12 mouse cellular contexts compared by ENCODE assay signal in genomic region chr14:118322003-118322821, GRCm38 (mm10). TPM values are rescaled to one million over a fixed set of nuclear protein-coding genes. Genes with fewer than 3 reads are reported as not detected.
DNase-seq lines count a peak whose midpoint lies in the region; ATAC-seq lines count a peak whose summit lies in the region.
"Had no signal": no experiment of that assay in that cellular context is flagged by ENCODE, and none has a peak within 500 bp of the region (broad histone marks: within the 10 kb centered on the region; RNA-seq: fewer than 3 reads in every experiment).

No protein-coding gene starts in this region.

- H3K36me3 ChIP-seq in heart, embryonic 10.5 days = no peaks in the 10 kb centered on the region
- no peaks in the 10 kb centered on the region for H3K36me3 ChIP-seq in hindbrain, embryonic 16.5 days (ENCODE audit: control insufficient read depth, insufficient read depth, low read length)
- no peaks in the 10 kb centered on the region for H3K36me3 ChIP-seq in midbrain, embryonic 14.5 days (ENCODE audit: control insufficient read depth, insufficient read depth, low read length)

- peak; percentile 29; the same call in 1 of the 2 replicates for ATAC-seq in hindbrain, embryonic 16.5 days
- peak; percentile 70; the same call in 1 of the 2 replicates for ATAC-seq in midbrain, embryonic 14.5 days (ENCODE audit: low FRiP score, low TSS enrichment)
- ATAC-seq: Patski had no signal

- peak overlapping the region; percentile 60 for H3K4me2 ChIP-seq in hindbrain, embryonic 16.5 days (ENCODE audit: low read length)
- H3K4me2 ChIP-seq in midbrain, embryonic 14.5 days (ENCODE audit: low read length) = peak overlapping the region; percentile 62

- no peak for DNase-seq in heart, embryonic 10.5 days (ENCODE audit: low spot score)
- no peak for DNase-seq in heart, adult 9 months (ENCODE audit: low spot score in 2 of 2)
- DNase-seq in embryo, embryonic 9.5 days (ENCODE audit: extremely low spot score) = peak; percentile 57
- DNase-seq in midbrain, embryonic 14.5 days = peak; percentile 64
- DNase-seq in frontal cortex, postnatal 36 days (ENCODE audit: low spot score in 2 of 2) = no peak
- no peak for DNase-seq in testis, postnatal 10 days (ENCODE audit: low spot score)
- no peak for DNase-seq in urinary bladder, adult 2 months (ENCODE audit: low spot score)
- DNase-seq: gastrocnemius, postnatal 25 days; right cerebral cortex, adult 18-20 months had no signal

- no peaks in the 10 kb centered on the region for H3K9me3 ChIP-seq in heart, embryonic 10.5 days
- no peaks in the 10 kb centered on the region for H3K9me3 ChIP-seq in hindbrain, embryonic 16.5 days (ENCODE audit: control insufficient read depth, low read length)
- no peaks in the 10 kb centered on the region for H3K9me3 ChIP-seq in midbrain, embryonic 14.5 days (ENCODE audit: control insufficient read depth, low read length)

- peaks cover 88% of the 10 kb centered on the region for H3K27me3 ChIP-seq in heart, embryonic 10.5 days (ENCODE audit: insufficient read depth, poor library complexity, severe bottlenecking)
- no peaks in the 10 kb centered on the region; the same call in none of the 2 replicates for H3K27me3 ChIP-seq in hindbrain, embryonic 16.5 days (replicated peaks; ENCODE audit: control insufficient read depth, insufficient read depth, low read length)
- H3K27me3 ChIP-seq in midbrain, embryonic 14.5 days (ENCODE audit: control insufficient read depth, insufficient read depth, low read length) = peaks cover 8% of the 10 kb centered on the region; the same call in 1 of the 2 replicates

- peak overlapping the region; percentile 10; the same call in 1 of the 2 replicates for H3K9ac ChIP-seq in hindbrain, embryonic 16.5 days (ENCODE audit: low read depth, low read length)
- H3K9ac ChIP-seq in midbrain, embryonic 14.5 days (replicated peaks; ENCODE audit: low read length) = peak overlapping the region; percentile 46

- peak overlapping the region; percentile 49 for H3K4me3 ChIP-seq in heart, embryonic 10.5 days
- H3K4me3 ChIP-seq in hindbrain, embryonic 16.5 days (ENCODE audit: low read length) = peak overlapping the region; percentile 31
- H3K4me3 ChIP-seq in midbrain, embryonic 14.5 days (replicated peaks; ENCODE audit: low read depth, low read length) = peak overlapping the region; percentile 34

- H3K4me1 ChIP-seq in heart, embryonic 10.5 days = no peaks in the 10 kb centered on the region
- peaks cover 6% of the 10 kb centered on the region for H3K4me1 ChIP-seq in hindbrain, embryonic 16.5 days (ENCODE audit: control insufficient read depth, insufficient read depth, low read depth, low read length)
- peaks cover 13% of the 10 kb centered on the region for H3K4me1 ChIP-seq in midbrain, embryonic 14.5 days (ENCODE audit: control insufficient read depth, insufficient read depth, low read length)

- no peak overlapping the region for H3K27ac ChIP-seq in heart, embryonic 10.5 days
- H3K27ac ChIP-seq in hindbrain, embryonic 16.5 days (ENCODE audit: low read depth, low read length) = no peak overlapping the region
- H3K27ac ChIP-seq in midbrain, embryonic 14.5 days (replicated peaks; ENCODE audit: low read depth, low read length) = peak overlapping the region; percentile 66

- 12% methylated on average over 26 of the region's 26 CpGs for WGBS in heart, embryonic 10.5 days
- WGBS in hindbrain, embryonic 16.5 days = 6% methylated on average over 26 of the region's 26 CpGs
- WGBS in midbrain, embryonic 14.5 days = 3% methylated on average over 26 of the region's 26 CpGs

RNA-seq across cellular contexts. Expression of gene Gm9376, which starts 55.5 kb away (rescaled TPM):
- polyA plus RNA-seq in heart, embryonic 10.5 days (2016; fragmentation: Nextera tagmentation; extraction: Ambion mirVana) = not detected in 2 replicates
- polyA plus RNA-seq in hindbrain, embryonic 16.5 days (2015; fragmentation: Nextera tagmentation; extraction: Ambion mirVana) = not detected in 2 replicates
- polyA plus RNA-seq in midbrain, embryonic 14.5 days (2014; fragmentation: Nextera tagmentation; extraction: Ambion mirVana) = not detected in 2 replicates
- polyA plus RNA-seq in urinary bladder, adult 2 months (2012; rRNA removed) = not detected in 2 replicates
- polyA plus RNA-seq: liver, adult 2 months; Patski had no signal

Comparison
In these comparisons a context has a peak if more than half of its experiments do, and no peak if none do; other contexts are left out.
1. DNase-seq: peak in embryo, embryonic 9.5 days (single experiment) and midbrain, embryonic 14.5 days (single experiment); none in heart, embryonic 10.5 days (single experiment), heart, adult 9 months (0 of 2), frontal cortex, postnatal 36 days (0 of 2), testis, postnatal 10 days (single experiment) and urinary bladder, adult 2 months (single experiment).
2. Peak in every context shown above with its lines, with median percentiles within 50 percentile points of each other: H3K4me3 ChIP-seq.